Mouse (Mus musculus): ENCODE results near the gene Ncoa7. TPM values are rescaled to one million over a fixed set of nuclear protein-coding genes. Genes with fewer than 3 reads are reported as not detected.

The Ncoa7 gene
- total and polyA plus RNA-seq, 2 experiments from 2014 or later: 19.1 to 22.7 TPM

- Histone ChIP-seq H3K4me3 (ENCODE audit: low read depth, low read length) (no peak overlapping the region), H3K4me2 (ENCODE audit: low read depth) (no peak overlapping the region), H3K36me3 (ENCODE audit: insufficient read depth) (no peaks in the 10 kb centered on the region), H3K9ac (no peak overlapping the region), H3K27me3 (ENCODE audit: insufficient read depth, low read length) (no peaks in the 10 kb centered on the region), H3K4me1 (ENCODE audit: insufficient read depth) (no peaks in the 10 kb centered on the region), H3K9me3 (ENCODE audit: low read length) (no peaks in the 10 kb centered on the region), H3K27ac (ENCODE audit: low read depth, low read length) (no peak overlapping the region)
- WGBS: 59% methylated on average over 5 of the region's 5 CpGs
- DNase-seq (no peak), ATAC-seq (no peak)
- no peak for TF ChIP-seq CTCF (IDR thresholded peaks at IDR 0.05; ENCODE audit: low read depth)
These were observed 29.9 kb downstream of the Ncoa7 start for GRCm38 (mm10) chr10:30773181-30773580.

GRCm38 (mm10) chr10:30771417-30772158, 31.5 kb downstream of the Ncoa7 start:
- DNase-seq: no peak
- no peak for ATAC-seq

GRCm38 (mm10) chr10:30768820-30769219, 34.3 kb downstream of the Ncoa7 start:
- WGBS: 93% methylated on average over 1 of the region's 1 CpGs
- no peak for ATAC-seq

More at GRCm38 (mm10) chr10:30771417-30772158, 31.5 kb downstream of the Ncoa7 start:
- no peak for TF ChIP-seq CTCF (IDR thresholded peaks at IDR 0.05; ENCODE audit: low read depth)
- no peak overlapping the region for H3K4me2 ChIP-seq (ENCODE audit: low read depth)
- H3K4me1 ChIP-seq (ENCODE audit: insufficient read depth): no peaks in the 10 kb centered on the region
- H3K9me3 ChIP-seq (ENCODE audit: low read length): no peaks in the 10 kb centered on the region
- no peaks in the 10 kb centered on the region for H3K27me3 ChIP-seq (ENCODE audit: insufficient read depth, low read length)
- H3K36me3 ChIP-seq (ENCODE audit: insufficient read depth): no peaks in the 10 kb centered on the region
- H3K4me3 ChIP-seq (ENCODE audit: low read depth, low read length): no peak overlapping the region
- H3K27ac ChIP-seq (ENCODE audit: low read depth, low read length): no peak overlapping the region
- no peak overlapping the region for H3K9ac ChIP-seq
- WGBS: 79% methylated on average over 5 of the region's 5 CpGs

GRCm38 (mm10) chr10:30768250-30768649, 34.9 kb downstream of the Ncoa7 start:
- no peak for TF ChIP-seq CTCF (IDR thresholded peaks at IDR 0.05; ENCODE audit: low read depth)
- H3K9me3 ChIP-seq (ENCODE audit: low read length): no peaks in the 10 kb centered on the region
- no peak overlapping the region for H3K4me2 ChIP-seq (ENCODE audit: low read depth)
- no peaks in the 10 kb centered on the region for H3K4me1 ChIP-seq (ENCODE audit: insufficient read depth)
- H3K4me3 ChIP-seq (ENCODE audit: low read depth, low read length): no peak overlapping the region
- 86% methylated on average over 3 of the region's 3 CpGs for WGBS
- H3K36me3 ChIP-seq (ENCODE audit: insufficient read depth): 0 out of 2 replicates have a peak, but pooled peaks cover under 1% of the 10 kb centered on the region
- H3K27ac ChIP-seq (ENCODE audit: low read depth, low read length): no peak overlapping the region
- DNase-seq (no peak), ATAC-seq (no peak)
- no peak overlapping the region for H3K9ac ChIP-seq
- no peaks in the 10 kb centered on the region for H3K27me3 ChIP-seq (ENCODE audit: insufficient read depth, low read length)

More at GRCm38 (mm10) chr10:30768820-30769219, 34.3 kb downstream of the Ncoa7 start:
- Histone ChIP-seq H3K27ac (ENCODE audit: low read depth, low read length) (no peak overlapping the region), H3K4me1 (ENCODE audit: insufficient read depth) (no peaks in the 10 kb centered on the region), H3K4me2 (ENCODE audit: low read depth) (no peak overlapping the region), H3K9me3 (ENCODE audit: low read length) (no peaks in the 10 kb centered on the region), H3K27me3 (ENCODE audit: insufficient read depth, low read length) (no peaks in the 10 kb centered on the region), H3K4me3 (ENCODE audit: low read depth, low read length) (no peak overlapping the region), H3K9ac (no peak overlapping the region), H3K36me3 (ENCODE audit: insufficient read depth) (no peaks in the 10 kb centered on the region)
- no peak for TF ChIP-seq CTCF (IDR thresholded peaks at IDR 0.05; ENCODE audit: low read depth)
- no peak for DNase-seq

GRCm38 (mm10) chr10:30763179-30763770, 39.9 kb downstream of the Ncoa7 start:
- Histone ChIP-seq H3K4me3 (ENCODE audit: low read depth, low read length) (no peak overlapping the region), H3K36me3 (ENCODE audit: insufficient read depth) (0 out of 2 replicates have a peak, but pooled peaks cover 3% of the 10 kb centered on the region), H3K27ac (ENCODE audit: low read depth, low read length) (no peak overlapping the region), H3K27me3 (ENCODE audit: insufficient read depth, low read length) (no peaks in the 10 kb centered on the region), H3K9ac (no peak overlapping the region), H3K4me2 (ENCODE audit: low read depth) (no peak overlapping the region), H3K4me1 (ENCODE audit: insufficient read depth) (no peaks in the 10 kb centered on the region), H3K9me3 (ENCODE audit: low read length) (no peaks in the 10 kb centered on the region)
- DNase-seq (no peak), ATAC-seq (no peak)
- TF ChIP-seq CTCF (IDR thresholded peaks at IDR 0.05; ENCODE audit: low read depth): no peak
- WGBS: 85% methylated on average over 8 of the region's 8 CpGs

GRCm38 (mm10) chr10:30762284-30762964, 40.7 kb downstream of the Ncoa7 start:
- Histone ChIP-seq H3K4me1 (ENCODE audit: insufficient read depth) (no peaks in the 10 kb centered on the region), H3K4me2 (ENCODE audit: low read depth) (no peak overlapping the region), H3K9ac (no peak overlapping the region), H3K4me3 (ENCODE audit: low read depth, low read length) (no peak overlapping the region), H3K27ac (ENCODE audit: low read depth, low read length) (no peak overlapping the region), H3K27me3 (ENCODE audit: insufficient read depth, low read length) (no peaks in the 10 kb centered on the region), H3K36me3 (ENCODE audit: insufficient read depth) (0 out of 2 replicates have a peak, but pooled peaks cover 3% of the 10 kb centered on the region), H3K9me3 (ENCODE audit: low read length) (no peaks in the 10 kb centered on the region)
- WGBS: 81% methylated on average over 4 of the region's 4 CpGs
- no peak for TF ChIP-seq CTCF (IDR thresholded peaks at IDR 0.05; ENCODE audit: low read depth)
- DNase-seq: no peak
- no peak for ATAC-seq
